Mouse (Mus musculus): ENCODE measurements at regions not wholly inside any gene's neighbourhood (a gene's known extent, or its start where the extent isn't known, plus 50 kb on each side); places are given as distances from the start of the nearest gene placed in this dataset.

- TF ChIP-seq CTCF (IDR thresholded peaks at IDR 0.05; ENCODE audit: low read depth, low read length) (no peak), GATA1 (IDR thresholded peaks at IDR 0.05; ENCODE audit: borderline replicate concordance, low read length) (no peak), TAL1 (conservative IDR thresholded peaks at IDR 0.05; ENCODE audit: low read depth, low read length) (no peak)
Observed at GRCm38 (mm10) chr12:118401377-118401776, 100.1 kb upstream of the Sp4 start.
